Mouse (Mus musculus) kidney, postnatal 0 days (tissue): ENCODE results near the gene Clca4b. TPM values are rescaled to one million over a fixed set of nuclear protein-coding genes. Genes with fewer than 3 reads are reported as not detected.
"Not testable (repeated sequence)": the region's sequence is repeated elsewhere in the genome, so short reads cannot be mapped to it uniquely, and the experiment has no call there.

Experiments used
- ATAC-seq: fragments of 200-750 bp; cut with Nextera tagmentation; replicated peaks from 2 replicates; pipeline ENCODE4 v1.8.0; 2017; ENCODE audit warnings: low read depth, moderate number of reproducible peaks, moderate TSS enrichment, moderate library complexity; ENCODE audit not compliant: low FRiP score
- DNase-seq: peaks from one replicate; pipeline ENCODE4 v3.0.0-alpha.2; 2016; ENCODE audit warnings: low spot score
- H3K27ac ChIP-seq: fragments of 300-500 bp; sonication (generic); 2 replicates; pipeline ENCODE4 v1.5.1; 2014; ENCODE audit warnings: mild to moderate bottlenecking
- H3K27me3 ChIP-seq: fragments of 300-500 bp; sonication (generic); 2 replicates; pipeline ENCODE4 v1.6.1; 2014; ENCODE audit warnings: low read length, mixed read lengths; ENCODE audit not compliant: insufficient read depth
- H3K36me3 ChIP-seq: fragments of 300-500 bp; sonication (generic); 2 replicates; pipeline ENCODE4 v1.6.1; 2014; ENCODE audit warnings: low read length, mixed read lengths; ENCODE audit not compliant: insufficient read depth
- H3K4me1 ChIP-seq: fragments of 300-500 bp; sonication (generic); replicated peaks from 2 replicates; pipeline ENCODE4 v1.6.1; 2014; ENCODE audit warnings: antibody characterized with exemption, low read length, mixed read lengths; ENCODE audit not compliant: insufficient read depth
- H3K4me2 ChIP-seq: fragments of 300-500 bp; sonication (generic); 2 replicates; pipeline ENCODE4 v1.6.1; 2014; ENCODE audit warnings: mild to moderate bottlenecking, low read length, moderate library complexity, mixed read lengths
- H3K4me3 ChIP-seq: fragments of 300-500 bp; sonication (generic); replicated peaks from 2 replicates; pipeline ENCODE4 v1.5.1; 2014; ENCODE audit warnings: low read depth, low read length
- H3K9ac ChIP-seq: fragments of 300-500 bp; sonication (generic); 2 replicates; pipeline ENCODE4 v1.6.1; 2014; ENCODE audit warnings: low read depth, low read length
- H3K9me3 ChIP-seq: fragments of 300-500 bp; sonication (generic); replicated peaks from 2 replicates; pipeline ENCODE4 v1.6.1; 2016; ENCODE audit warnings: low read length, inconsistent platforms, mixed read lengths
- CTCF ChIP-seq: IDR thresholded peaks from 2 replicates; pipeline ENCODE4 v1.5.1; 2016; ENCODE audit warnings: antibody characterized with exemption, low read depth, mild to moderate bottlenecking, moderate library complexity
- WGBS: fragments of 180-500 bp; shearing (Covaris S2); extraction: QIAGEN DNeasy Blood & Tissue Kit; methylation state at CpG from one replicate; pipeline ENCODE4 v1.1.7; 2014; 5-methylcytosine and 5-hydroxymethylcytosine counted together
- polyA plus RNA-seq: library from polyadenylated mRNA; unstranded; fragments of >200 nt; fragmentation: Nextera tagmentation; extraction: Ambion mirVana; gene quantifications from 2 replicates; pipeline ENCODE4 v1.2.1, GENCODE M21; 2015

The Clca4b gene
- polyA plus RNA-seq, 1 experiment from 2014 or later = 0.04 TPM

- no peaks in the 10 kb centered on the region for H3K27me3 ChIP-seq
- no peak overlapping the region for H3K9ac ChIP-seq
- 29% methylated on average over 4 of the region's 4 CpGs for WGBS
- ATAC-seq = no peak
- H3K27ac ChIP-seq = no peak overlapping the region
- H3K36me3 ChIP-seq = no peaks in the 10 kb centered on the region
- no peaks in the 10 kb centered on the region for H3K9me3 ChIP-seq
- H3K4me3 ChIP-seq = no peak overlapping the region
- no peak overlapping the region for H3K4me2 ChIP-seq
- TF ChIP-seq CTCF = no peak
- H3K4me1 ChIP-seq = no peaks in the 10 kb centered on the region
- DNase-seq = no peak
Observed at GRCm38 (mm10) chr3:144966074-144966473, 33.7 kb upstream of the Clca4b start.

- no peaks in the 10 kb centered on the region for H3K27me3 ChIP-seq
- no peak overlapping the region for H3K4me3 ChIP-seq
- H3K9ac ChIP-seq = no peak overlapping the region
- ATAC-seq = no peak
- H3K9me3 ChIP-seq = no peaks in the 10 kb centered on the region
- DNase-seq = no peak
- no peak for TF ChIP-seq CTCF
- H3K27ac ChIP-seq = no peak overlapping the region
- H3K4me2 ChIP-seq = no peak overlapping the region
- 62% methylated on average over 4 of the region's 4 CpGs for WGBS
- H3K4me1 ChIP-seq = no peaks in the 10 kb centered on the region
- no peaks in the 10 kb centered on the region for H3K36me3 ChIP-seq
Observed at GRCm38 (mm10) chr3:144950829-144951228, 18.5 kb upstream of the Clca4b start.

- H3K27me3 ChIP-seq, H3K4me2 ChIP-seq, H3K9ac ChIP-seq, H3K36me3 ChIP-seq, ATAC-seq, H3K9me3 ChIP-seq, DNase-seq, H3K27ac ChIP-seq, H3K4me1 ChIP-seq, H3K4me3 ChIP-seq: not testable (repeated sequence)
- WGBS = 32% methylated on average over 5 of the region's 5 CpGs
Observed at GRCm38 (mm10) chr3:144947376-144947775, 15.0 kb upstream of the Clca4b start.

DNA sequence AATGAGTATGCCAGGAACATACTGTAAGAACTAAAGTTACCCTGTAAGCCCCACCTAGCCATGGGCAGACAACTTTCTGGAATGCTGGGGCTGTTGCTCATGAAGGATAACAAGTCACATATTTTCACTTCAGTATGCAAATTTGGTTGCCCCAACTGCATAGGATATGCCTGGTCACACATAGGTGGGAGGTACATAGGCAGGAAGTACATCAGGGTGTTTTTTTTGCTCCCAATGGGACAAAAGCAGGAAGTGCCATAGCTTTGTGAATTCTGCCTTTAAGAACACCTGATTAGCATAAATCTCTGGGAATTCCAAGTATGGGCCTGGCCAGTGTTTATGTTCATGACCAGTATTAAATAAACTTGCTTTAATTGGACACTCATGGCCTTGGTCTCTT, 1.3 kb upstream of the Clca4b start:
- not testable (repeated sequence) for H3K9ac ChIP-seq, ATAC-seq

DNA sequence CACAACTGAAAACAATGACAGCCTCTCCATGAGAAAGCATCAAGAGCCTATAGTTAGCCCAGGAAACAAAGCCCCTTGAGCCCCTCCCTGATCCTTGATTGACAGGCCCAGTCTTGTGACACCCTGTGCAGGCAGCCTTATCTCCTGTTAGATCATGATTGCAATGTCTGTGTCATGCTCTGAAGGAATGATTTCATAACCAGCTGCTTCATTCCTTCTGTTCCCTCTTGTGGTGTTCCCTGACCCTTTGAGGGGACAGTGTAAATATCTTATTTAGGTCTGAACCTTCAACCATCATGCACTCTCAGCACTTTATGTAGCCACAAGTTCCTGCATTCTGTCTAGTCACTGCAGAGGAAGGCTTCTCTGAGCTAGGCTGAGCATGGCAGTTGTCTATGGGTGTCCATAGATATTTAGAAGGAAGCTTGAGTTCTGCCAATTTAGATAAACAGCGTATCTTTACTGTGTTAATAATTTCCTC, 722 bp upstream of the Clca4b start:
- no peaks in the 10 kb centered on the region for H3K9me3 ChIP-seq
- no peaks in the 10 kb centered on the region for H3K4me1 ChIP-seq
- H3K9ac ChIP-seq = no peak overlapping the region
- H3K4me3 ChIP-seq = no peak overlapping the region
- H3K4me2 ChIP-seq = no peak overlapping the region
- no peak overlapping the region for H3K27ac ChIP-seq
- no peaks in the 10 kb centered on the region for H3K27me3 ChIP-seq
- ATAC-seq = no peak
- WGBS = 90% methylated on average over 1 of the region's 1 CpGs
- H3K36me3 ChIP-seq = no peaks in the 10 kb centered on the region
- TF ChIP-seq CTCF = no peak
- DNase-seq = no peak

More for the DNA sequence above, 1.3 kb upstream of the Clca4b start:
- H3K4me2 ChIP-seq, H3K36me3 ChIP-seq, H3K4me1 ChIP-seq, H3K9me3 ChIP-seq, H3K4me3 ChIP-seq, H3K27me3 ChIP-seq, H3K27ac ChIP-seq: not testable (repeated sequence)
- DNase-seq = peak; percentile 5

DNA sequence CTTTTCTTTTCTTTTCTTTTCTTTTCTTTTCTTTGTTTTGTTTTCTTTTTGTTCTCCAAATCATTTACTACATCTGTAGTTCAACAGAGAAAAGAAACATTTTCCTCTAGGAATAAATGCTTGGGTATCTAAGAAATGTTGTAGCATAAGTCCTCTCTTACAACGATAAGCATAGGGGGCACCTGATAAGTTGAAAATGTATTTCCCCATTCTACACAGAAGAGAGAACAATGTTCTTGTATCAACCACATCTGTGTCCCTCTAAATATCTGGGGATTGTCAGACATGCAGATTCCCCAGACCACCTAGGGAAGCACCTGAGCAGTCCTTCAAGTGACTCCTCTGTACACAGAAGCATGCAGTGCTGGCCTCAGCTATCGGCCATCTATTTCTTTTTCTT, 18.3 kb downstream of the Clca4b start:
- no peak overlapping the region for H3K9ac ChIP-seq
- ATAC-seq (no peak), DNase-seq (no peak)
- no peak overlapping the region for H3K27ac ChIP-seq
- H3K4me1 ChIP-seq = no peaks in the 10 kb centered on the region
- no peaks in the 10 kb centered on the region for H3K9me3 ChIP-seq
- H3K27me3 ChIP-seq = no peaks in the 10 kb centered on the region
- no peak overlapping the region for H3K4me3 ChIP-seq
- no peak for TF ChIP-seq CTCF
- 92% methylated on average over 2 of the region's 2 CpGs for WGBS
- H3K4me2 ChIP-seq = no peak overlapping the region
- no peaks in the 10 kb centered on the region for H3K36me3 ChIP-seq

DNA sequence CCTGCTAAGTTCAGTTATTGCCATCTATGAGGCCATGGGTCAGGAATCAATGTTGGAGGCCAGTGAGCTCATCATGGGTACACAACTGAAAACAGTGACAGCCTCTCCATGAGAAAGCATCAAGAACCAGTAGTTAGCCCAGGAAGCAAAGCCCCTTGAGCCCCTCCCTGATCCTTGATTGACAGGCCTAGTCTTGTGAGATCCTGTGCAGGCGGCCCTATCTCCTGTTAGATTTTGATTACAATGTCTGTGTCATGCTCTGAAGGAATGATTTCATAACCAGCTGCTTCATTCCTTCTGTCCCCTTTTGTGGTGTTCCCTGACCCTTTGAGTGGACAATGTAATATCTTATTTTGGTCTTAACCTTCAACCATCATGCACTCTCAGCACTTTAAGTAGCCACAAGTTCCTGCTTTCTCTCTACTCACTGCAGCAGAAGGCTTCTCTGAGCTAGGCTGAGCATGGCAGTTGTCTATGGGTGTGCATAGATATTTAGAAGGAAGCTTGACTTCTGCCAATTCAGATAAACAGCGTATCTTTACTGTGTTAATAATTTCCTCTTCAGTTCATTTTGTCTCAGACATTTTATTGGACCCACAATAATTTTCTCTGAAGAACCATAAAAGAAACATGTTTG, 35.2 kb downstream of the Clca4b start:
- Histone ChIP-seq H3K4me2 (no peak overlapping the region), H3K4me1 (no peaks in the 10 kb centered on the region), H3K4me3 (no peak overlapping the region), H3K9me3 (no peaks in the 10 kb centered on the region), H3K36me3 (no peaks in the 10 kb centered on the region), H3K27me3 (no peaks in the 10 kb centered on the region), H3K27ac (no peak overlapping the region), H3K9ac (no peak overlapping the region)
- DNase-seq = no peak
- ATAC-seq = no peak
- no peak for TF ChIP-seq CTCF
- 86% methylated on average over 2 of the region's 2 CpGs for WGBS
